Mouse (Mus musculus) cerebellum, adult 2 months (tissue): ENCODE data around the gene Cpeb2. TPM values are rescaled to one million over a fixed set of nuclear protein-coding genes. Genes with fewer than 3 reads are reported as not detected.

Experiments used
- DNase-seq, 2 experiments: peaks; one replicate each; pipeline ENCODE4 v3.0.0; 2021
- H3K27ac ChIP-seq: fragments of 200-500 bp; 2 replicates; pipeline ENCODE4 v1.5.1; 2012; ENCODE audit warnings: low read length, control low read depth, inconsistent platforms; ENCODE audit not compliant: insufficient read depth
- H3K27me3 ChIP-seq: fragments of 200-500 bp; 2 replicates; pipeline ENCODE4 v1.6.1; 2012; ENCODE audit warnings: inconsistent platforms, mild to moderate bottlenecking, low read length, moderate library complexity; ENCODE audit not compliant: control insufficient read depth, insufficient read depth
- H3K4me1 ChIP-seq: fragments of 200-500 bp; 2 replicates; pipeline ENCODE4 v1.6.1; 2011; ENCODE audit warnings: low read length; ENCODE audit not compliant: control insufficient read depth, insufficient read depth
- H3K4me3 ChIP-seq: fragments of 200-500 bp; replicated peaks from 2 replicates; pipeline ENCODE3; 2011; ENCODE audit warnings: mild to moderate bottlenecking, low read depth, low read length, control low read depth; ENCODE audit not compliant: insufficient read depth
- CTCF ChIP-seq: fragments of 200-500 bp; IDR thresholded peaks from 2 replicates; pipeline ENCODE4 v1.5.1; 2011; ENCODE audit warnings: low read depth, mild to moderate bottlenecking, control low read depth, low read length, moderate library complexity, borderline replicate concordance; ENCODE audit not compliant: insufficient read depth
- POLR2A ChIP-seq: fragments of 200-500 bp; IDR thresholded peaks from 2 replicates; pipeline ENCODE4 v1.6.1; 2011; ENCODE audit warnings: low read length, control low read depth, borderline replicate concordance; ENCODE audit not compliant: insufficient read depth
- WGBS: fragments of 180-500 bp; shearing (Covaris S2); methylation state at CpG from one replicate; pipeline ENCODE4 v1.1.7; 2018; 5-methylcytosine and 5-hydroxymethylcytosine counted together
- polyA plus RNA-seq: library from polyadenylated mRNA; depleted of rRNA; stranded (reverse); fragments of >200 nt; gene quantifications from 2 replicates; pipeline ENCODE4 v1.2.3, GENCODE M21; 2012

Cpeb2 gene
- polyA plus RNA-seq, 1 experiment = 31.8 TPM

DNA sequence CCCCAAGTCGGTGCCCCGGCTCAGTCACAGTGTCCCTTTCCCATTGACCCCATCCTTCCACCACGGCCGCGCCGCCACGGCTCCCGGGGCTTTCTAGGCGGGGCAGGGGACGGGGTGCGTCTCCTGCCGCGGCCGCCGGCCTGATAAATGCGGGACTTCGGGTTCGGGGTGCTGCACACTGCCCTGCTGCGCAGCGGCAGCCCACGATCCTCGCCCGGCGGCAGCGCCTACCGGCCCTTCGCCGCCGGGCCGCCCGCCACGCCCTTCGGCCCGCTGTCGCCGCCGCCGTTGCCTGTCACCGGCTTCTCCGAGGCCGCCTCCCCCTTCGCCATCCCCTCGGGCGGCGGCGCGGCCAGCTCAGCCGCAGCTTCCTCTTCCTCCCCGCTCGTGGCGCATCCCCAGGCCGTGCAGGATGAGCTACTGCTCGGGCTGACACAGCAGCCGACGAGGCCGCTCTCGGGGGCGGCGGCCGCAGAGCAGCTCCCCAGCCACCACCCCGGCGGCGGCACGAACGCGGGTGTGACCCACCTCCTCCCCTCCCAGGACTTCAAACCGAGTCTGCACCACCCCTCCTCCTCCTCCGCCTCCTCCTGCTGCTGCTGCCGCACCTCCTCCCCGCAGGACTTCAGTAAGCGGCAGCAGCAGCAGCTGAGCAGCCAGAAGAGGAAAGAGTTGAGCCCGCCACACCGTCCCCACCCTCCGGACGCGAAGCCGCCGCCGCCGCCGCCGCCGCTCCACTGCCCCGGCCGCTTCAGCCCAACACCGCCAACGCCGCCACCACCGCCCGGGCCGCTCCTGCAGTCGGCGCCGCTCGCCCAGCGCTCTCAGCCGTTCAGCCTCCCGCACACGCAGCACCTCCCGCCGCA lies 579 bp downstream of the Cpeb2 start:
- TF ChIP-seq CTCF (no peak), POLR2A (peak; percentile 34)
- peak; percentile 88 for DNase-seq
- under 1% methylated on average over 90 of the region's 101 CpGs for whole genome bisulfite sequencing
- peak overlapping the region; percentile 100 for H3K27ac ChIP-seq
- no peaks in the 10 kb centered on the region for H3K27me3 ChIP-seq
- no peaks in the 10 kb centered on the region for H3K4me1 ChIP-seq
- peak overlapping the region; percentile 87 for H3K4me3 ChIP-seq

DNA sequence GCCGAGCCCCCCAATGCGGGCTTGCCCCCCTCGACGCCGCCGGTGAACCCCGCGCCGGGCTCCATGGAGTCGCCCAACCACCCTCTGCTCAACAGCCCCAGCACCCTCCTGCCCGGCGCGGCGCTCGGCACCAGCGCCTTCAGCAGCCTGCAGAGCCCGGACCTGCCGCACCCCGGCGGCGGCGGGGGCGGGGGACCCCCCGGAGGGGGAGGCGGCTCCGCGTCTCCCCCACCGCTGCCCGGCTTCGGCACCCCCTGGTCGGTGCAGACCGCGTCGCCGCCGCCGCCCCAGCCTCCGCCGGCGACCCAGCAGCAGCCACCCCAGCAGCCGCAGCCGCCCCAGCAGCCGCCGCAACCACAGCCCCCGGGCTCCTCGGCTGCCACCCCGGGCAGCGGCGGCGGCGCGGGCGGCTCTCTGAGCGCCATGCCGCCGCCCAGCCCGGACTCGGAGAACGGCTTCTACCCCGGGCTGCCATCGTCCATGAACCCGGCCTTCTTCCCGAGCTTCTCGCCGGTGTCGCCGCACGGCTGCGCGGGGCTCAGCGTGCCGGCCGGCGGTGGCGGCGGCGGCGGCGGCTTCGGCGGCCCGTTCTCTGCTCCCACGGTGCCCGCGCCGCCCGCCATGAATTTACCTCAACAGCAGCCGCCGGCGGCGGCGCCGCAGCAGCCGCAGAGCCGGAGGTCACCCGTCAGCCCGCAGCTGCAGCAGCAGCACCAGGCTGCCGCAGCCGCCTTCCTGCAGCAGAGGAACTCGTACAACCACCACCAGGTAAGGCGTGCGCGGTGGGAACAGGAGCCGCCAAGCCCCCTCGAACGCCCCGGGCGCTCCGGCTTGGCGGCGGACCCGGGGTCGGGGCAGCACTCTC lies 1.6 kb downstream of the Cpeb2 start:
- Histone ChIP-seq H3K4me1 (peaks cover 4% of the 10 kb centered on the region; the same call in 1 of the 2 replicates), H3K4me3 (peak overlapping the region; percentile 87), H3K27me3 (no peaks in the 10 kb centered on the region), H3K27ac (peak overlapping the region; percentile 100)
- peak; percentile 61 to 74 for DNase-seq
- WGBS = under 1% methylated on average over 106 of the region's 113 CpGs
- no peak for TF ChIP-seq POLR2A
- TF ChIP-seq CTCF = no peak

DNA sequence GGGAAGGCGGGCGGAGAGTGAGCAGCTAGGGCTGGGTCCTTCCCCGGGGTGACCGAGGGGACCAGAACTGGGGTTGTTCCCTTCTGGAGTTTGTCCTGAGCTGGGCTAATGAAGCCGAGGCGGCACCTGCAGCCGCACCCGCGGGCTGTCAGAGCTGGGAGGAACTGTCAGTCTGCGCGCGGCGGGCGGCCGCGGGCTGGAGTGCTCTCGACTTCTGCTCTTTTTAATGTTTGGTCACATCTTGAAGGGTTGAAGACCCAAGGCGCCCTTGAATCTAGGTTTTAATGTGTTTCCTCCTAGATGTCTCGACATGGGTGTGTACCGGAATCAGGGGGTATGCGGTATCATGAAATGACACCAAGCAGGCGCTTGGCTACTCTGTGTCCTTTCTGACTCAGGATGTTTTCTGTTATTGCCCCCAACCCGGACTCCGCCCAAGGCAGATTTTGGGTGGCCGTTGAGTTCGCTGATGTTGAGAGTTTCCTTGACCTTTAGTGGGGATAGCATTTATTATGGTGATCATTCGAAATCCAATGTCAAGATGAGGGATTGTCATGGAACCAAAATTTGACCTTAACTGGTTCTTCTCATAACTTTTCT lies 2.3 kb downstream of the Cpeb2 start:
- 0 out of 2 replicates have a peak, but pooled peaks have one; percentile 18 for TF ChIP-seq POLR2A
- TF ChIP-seq CTCF = no peak
- peak overlapping the region; percentile 100 for H3K27ac ChIP-seq
- H3K4me1 ChIP-seq = peaks cover 4% of the 10 kb centered on the region; the same call in 1 of the 2 replicates
- peak overlapping the region; percentile 87 for H3K4me3 ChIP-seq
- peak; percentile 70 to 79 for DNase-seq
- H3K27me3 ChIP-seq = no peaks in the 10 kb centered on the region
- under 1% methylated on average over 27 of the region's 27 CpGs for WGBS

DNA sequence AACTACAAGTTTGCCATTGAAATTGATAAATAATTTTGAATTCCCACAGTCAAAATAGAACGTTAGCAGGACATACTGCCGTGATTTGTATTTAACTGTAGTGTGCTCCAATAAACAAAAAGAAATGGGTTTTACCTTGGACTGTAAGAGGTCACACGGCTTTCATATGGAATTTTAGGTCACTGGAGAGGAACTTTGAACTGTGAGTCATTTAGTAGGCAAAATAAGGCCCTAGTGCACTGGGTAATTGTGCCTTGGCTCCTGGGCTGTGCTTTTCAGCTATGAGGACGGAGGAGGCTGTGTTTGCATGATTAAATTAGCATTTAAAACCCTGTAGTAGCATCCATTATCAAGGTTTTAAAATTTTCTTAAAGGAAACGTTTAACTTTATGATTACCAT lies 3.0 kb downstream of the Cpeb2 start:
- TF ChIP-seq CTCF (no peak), POLR2A (no peak)
- DNase-seq = no peak
- peak overlapping the region; percentile 87 for H3K4me3 ChIP-seq
- H3K27me3 ChIP-seq = no peaks in the 10 kb centered on the region
- 4% methylated on average over 5 of the region's 5 CpGs for WGBS
- peak overlapping the region; percentile 59; the same call in 1 of the 2 replicates for H3K27ac ChIP-seq
- peaks cover 9% of the 10 kb centered on the region for H3K4me1 ChIP-seq

DNA sequence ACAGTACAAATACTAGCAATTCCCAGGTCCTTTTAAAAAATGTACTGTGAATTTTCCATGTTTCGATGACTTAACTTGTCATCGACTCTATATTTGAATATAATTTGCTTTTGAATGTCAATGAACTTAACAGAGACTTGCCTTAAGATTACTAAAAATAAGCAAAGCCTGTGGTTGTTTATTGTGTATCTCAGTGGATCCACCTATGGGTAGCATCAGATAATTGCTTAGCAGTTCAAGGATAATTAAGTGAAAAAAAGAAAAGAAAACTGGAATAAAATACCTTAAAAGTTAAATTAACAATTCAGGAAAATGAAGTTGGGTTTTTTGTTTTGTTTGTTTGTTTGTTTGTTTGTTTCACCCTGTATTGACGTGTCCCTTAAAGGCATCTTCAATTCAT lies 3.5 kb downstream of the Cpeb2 start:
- WGBS = 27% methylated on average over 3 of the region's 3 CpGs
- TF ChIP-seq POLR2A = no peak
- no peak for TF ChIP-seq CTCF
- Histone ChIP-seq H3K4me1 (peaks cover 9% of the 10 kb centered on the region), H3K4me3 (peak overlapping the region; percentile 87), H3K27me3 (no peaks in the 10 kb centered on the region), H3K27ac (no peak overlapping the region)
- DNase-seq = peak in 1 of 2 experiments; percentile 48

DNA sequence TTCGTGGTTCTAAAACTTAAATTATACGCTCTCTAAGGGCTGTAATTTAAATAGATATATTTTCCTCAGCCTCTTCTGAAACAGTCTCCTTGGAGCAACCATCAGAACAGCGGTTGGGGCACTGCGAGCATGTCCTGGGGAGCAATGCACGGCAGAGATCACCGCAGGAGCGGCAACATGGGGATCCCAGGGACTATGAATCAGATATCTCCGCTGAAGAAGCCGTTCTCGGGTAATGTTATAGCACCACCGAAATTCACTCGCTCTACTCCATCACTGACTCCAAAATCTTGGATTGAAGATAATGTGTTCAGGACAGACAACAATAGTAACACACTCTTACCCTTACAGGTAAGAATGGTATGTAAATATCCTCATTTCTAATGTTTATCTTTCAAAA lies 4.3 kb downstream of the Cpeb2 start:
- DNase-seq = peak; percentile 42 to 53
- WGBS = 20% methylated on average over 12 of the region's 12 CpGs
- peaks cover 9% of the 10 kb centered on the region for H3K4me1 ChIP-seq
- TF ChIP-seq CTCF (no peak), POLR2A (no peak)
- peak overlapping the region; percentile 82 for H3K4me3 ChIP-seq
- H3K27ac ChIP-seq = peak overlapping the region; percentile 74
- no peaks in the 10 kb centered on the region for H3K27me3 ChIP-seq

DNA sequence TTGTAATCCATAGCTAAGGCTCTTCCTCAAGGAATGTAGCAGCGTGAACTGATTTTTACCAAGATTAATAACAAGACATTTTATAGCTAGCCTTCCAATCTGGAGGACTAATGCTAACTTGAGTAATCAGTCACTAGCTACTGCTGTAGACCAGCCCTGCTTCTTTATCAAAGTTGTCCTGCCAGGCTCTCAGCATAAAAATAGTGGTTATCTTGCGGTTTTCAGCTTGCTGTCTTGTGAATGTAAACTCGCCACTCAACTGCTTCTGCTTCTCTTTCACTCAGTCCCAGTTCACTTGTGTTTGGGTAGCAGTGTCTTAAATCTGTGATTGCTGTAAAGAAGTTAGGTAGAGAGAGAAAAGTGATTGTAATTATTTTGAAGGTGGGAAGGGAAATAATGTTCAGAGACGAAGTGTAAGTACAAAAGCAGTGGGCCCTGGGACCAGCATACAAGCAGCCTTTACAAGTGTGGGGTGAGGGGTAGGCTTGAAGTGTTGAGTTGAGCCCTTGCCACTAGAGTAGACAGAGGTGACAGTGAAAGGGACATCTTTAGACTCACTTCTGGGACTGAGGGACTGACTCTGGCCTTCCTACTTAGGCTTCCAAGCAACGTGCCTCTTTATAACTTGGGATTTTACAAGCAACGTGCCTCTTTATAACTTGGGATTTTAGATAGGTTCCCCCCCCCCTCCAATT lies 6.3 kb downstream of the Cpeb2 start:
- Histone ChIP-seq H3K4me3 (peak overlapping the region; percentile 32), H3K27ac (no peak overlapping the region), H3K4me1 (peaks cover 12% of the 10 kb centered on the region), H3K27me3 (no peaks in the 10 kb centered on the region)
- WGBS = 62% methylated on average over 6 of the region's 6 CpGs
- TF ChIP-seq CTCF = no peak
- TF ChIP-seq POLR2A = no peak
- no peak for DNase-seq
